Mouse (Mus musculus) layer of hippocampus, adult 18-20 months (tissue): ENCODE results near the gene Pih1h3b. TPM values are rescaled to one million over a fixed set of nuclear protein-coding genes. Genes with fewer than 3 reads are reported as not detected.

Source experiments
- DNase-seq, 2 experiments: peaks; one replicate each; pipeline ENCODE4 v3.0.0; 2022; ENCODE audit warnings: low spot score in 2 of 2
- long read RNA-seq: library from polyadenylated mRNA; stranded (forward); transcript quantifications from one replicate; pipeline ENCODE4 v2.0.0, GENCODE M21; 2021
- total RNA-seq, 2 experiments: library from RNA; stranded (reverse); gene quantifications; 2 replicates each; pipeline ENCODE4 v1.2.3; 2021

The Pih1h3b gene
- total RNA-seq: under 1 TPM in 1 of 2 experiments, not detected in 1; 0.20 TPM
- long read RNA-seq: 0 reads

GRCm38 (mm10) chrX:140062135-140062975, at the start of gene Pih1h3b, which contains the start of gene Nup62cl:
TSS of gene Pih1h3b (plus strand) at chrX:140062879.
TSS of gene Nup62cl (minus strand) at chrX:140062712.
- no peak for DNase-seq

- DNase-seq: no peak
Observed at GRCm38 (mm10) chrX:140060886-140061874, 1.5 kb upstream of the Pih1h3b start.

- DNase-seq: no peak
Observed at GRCm38 (mm10) chrX:140082535-140082934, 19.9 kb downstream of the Pih1h3b start.

- DNase-seq: no peak
Observed at GRCm38 (mm10) chrX:140094066-140094465, 31.4 kb downstream of the Pih1h3b start.

Other genes with a start within 250 kb of the Pih1h3b start
- gene Morc4, start 191.2 kb upstream of the Pih1h3b start, total RNA-seq: 1 to 10 TPM; 5.6 to 6.1 TPM
- gene Rbm41, start 64.3 kb upstream of the Pih1h3b start, total RNA-seq: 10 to 100 TPM in 1 of 2 experiments, 1 to 10 TPM in 1; 9.1 to 11.4 TPM
- under 1 TPM; 0.38 to 0.50 TPM for gene Nup62cl, start 167 bp upstream of the Pih1h3b start, total RNA-seq